Mouse (Mus musculus): Measurements from ENCODE around the gene Gm7995.
"Not testable (repeated sequence)": the region's sequence is repeated elsewhere in the genome, so short reads cannot be mapped to it uniquely, and the experiment has no call there.

Gm7995 gene

DNA sequence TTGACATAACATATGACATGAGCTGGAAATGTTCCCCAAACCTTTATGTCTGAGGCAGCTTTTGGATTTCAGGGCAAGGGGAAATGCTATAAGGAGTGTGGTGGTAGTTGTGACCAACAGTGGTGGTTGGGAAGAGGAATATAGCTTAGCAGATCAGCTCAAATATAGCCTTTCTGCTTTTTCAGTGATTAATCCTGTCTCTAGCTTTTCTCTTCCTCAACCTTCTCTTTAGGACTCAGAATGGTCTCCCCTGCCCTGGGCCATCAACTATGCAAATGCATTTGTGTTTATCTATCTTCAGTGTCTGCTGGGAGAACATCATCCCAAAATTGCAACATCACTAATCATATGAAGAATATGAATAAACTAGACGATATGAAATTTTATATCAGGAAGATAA, at the start of gene Gm7995:
TSS of gene Gm7995 (plus strand) at position 301 of the 400 bp plus-strand sequence.
- not testable (repeated sequence) for DNase-seq (ENCODE audit: low read depth, low spot score)

DNA sequence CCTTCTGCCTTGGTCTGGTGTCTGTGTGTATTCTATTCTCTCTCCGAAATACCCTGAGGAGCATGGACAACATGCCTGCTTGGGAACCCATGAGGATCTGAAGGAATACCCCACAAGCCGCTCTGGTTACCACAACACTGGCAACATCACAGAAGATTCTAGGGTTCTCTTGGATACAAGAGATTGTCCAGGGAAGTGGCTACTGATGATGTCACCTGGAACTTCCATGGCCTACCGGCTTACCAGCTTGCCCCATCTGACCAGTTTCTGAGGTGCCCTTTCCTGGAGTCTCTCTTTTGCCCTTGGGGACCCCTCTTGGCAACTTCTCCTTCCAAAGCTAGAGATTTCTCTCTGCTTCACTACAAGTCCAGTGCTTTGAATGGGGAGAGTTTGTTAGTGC, 12.8 kb upstream of the Gm7995 start, which contains the start of gene Gm9611:
TSS of gene Gm9611 (minus strand) at position 101 of the 400 bp plus-strand sequence.
- not testable (repeated sequence) for DNase-seq (ENCODE audit: low read depth, low spot score)

Measured in ZHBTc4 (cell line).